8 mouse cellular contexts compared by ENCODE assay signal in the genomic region with DNA sequence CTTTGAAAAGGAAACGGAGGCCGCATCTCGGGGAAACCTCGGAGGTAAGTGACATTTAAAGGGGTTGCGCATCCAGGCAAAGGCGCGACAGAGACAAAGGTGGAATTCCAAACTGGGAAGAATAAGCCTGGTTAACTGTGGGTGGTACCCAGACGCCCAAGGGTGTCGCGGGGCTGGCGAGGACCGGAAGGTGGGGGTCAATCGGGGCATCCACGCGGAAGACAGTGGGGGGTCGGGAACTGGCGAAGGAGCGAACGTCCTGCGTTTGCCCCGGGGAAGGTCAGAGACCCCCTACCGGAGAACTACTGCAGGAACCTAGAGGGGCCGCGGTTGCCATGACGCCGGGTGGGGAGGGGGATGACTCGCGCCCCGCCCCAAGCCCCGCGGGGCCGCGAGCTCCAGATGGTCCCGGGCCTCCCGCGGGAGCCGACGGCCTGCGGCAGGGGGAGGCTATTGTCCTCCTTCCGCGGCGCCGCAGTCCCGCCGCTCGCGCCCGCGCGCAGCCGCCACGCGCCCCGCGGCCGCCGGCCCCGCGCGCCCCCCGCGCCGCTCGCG. TPM values are rescaled to one million over a fixed set of nuclear protein-coding genes. Genes with fewer than 3 reads are reported as not detected.
DNase-seq lines count a peak whose midpoint lies in the region; ATAC-seq and TF ChIP-seq lines count a peak whose summit lies in the region.

No protein-coding gene starts in this region.

- H3K4me2 ChIP-seq in lung, embryonic 14.5 days, result peak overlapping the region; percentile 100
- H3K4me2 ChIP-seq in hindbrain, embryonic 14.5 days (replicated peaks), result peak overlapping the region; percentile 61
- H3K4me2 ChIP-seq in midbrain, postnatal 0 days (ENCODE audit: low read depth, low read length, poor library complexity, severe bottlenecking), result peak overlapping the region; percentile 76

- peak overlapping the region; percentile 51 for H3K4me3 ChIP-seq in lung, embryonic 14.5 days (ENCODE audit: low read depth, low read length)
- H3K4me3 ChIP-seq in cortical plate, adult 2 months (ENCODE audit: insufficient read depth, low read length), result peak overlapping the region; percentile 86
- H3K4me3 ChIP-seq in hindbrain, embryonic 14.5 days (replicated peaks; ENCODE audit: low read length), result peak overlapping the region; percentile 84
- H3K4me3 ChIP-seq in midbrain, postnatal 0 days (ENCODE audit: low read depth, low read length), result peak overlapping the region; percentile 79

- DNase-seq in lung, embryonic 14.5 days, result peak; percentile 34
- no peak for DNase-seq in lung, adult 18-20 months
- peak; percentile 69 for DNase-seq in hindbrain, embryonic 14.5 days (ENCODE audit: low spot score)
- peak; percentile 71 for DNase-seq in midbrain, postnatal 0 days (ENCODE audit: low spot score)
- no peak for DNase-seq in gastrocnemius, postnatal 14 days
- no peak for DNase-seq in urinary bladder, postnatal 25 days (ENCODE audit: low spot score)

- no peaks in the 10 kb centered on the region for H3K4me1 ChIP-seq in lung, embryonic 14.5 days (ENCODE audit: insufficient read depth)
- H3K4me1 ChIP-seq in cortical plate, adult 2 months (ENCODE audit: control insufficient read depth, insufficient read depth, low read length), result peaks cover 15% of the 10 kb centered on the region
- peaks cover 33% of the 10 kb centered on the region for H3K4me1 ChIP-seq in hindbrain, embryonic 14.5 days (replicated peaks; ENCODE audit: control insufficient read depth, insufficient read depth, low read length)
- H3K4me1 ChIP-seq in midbrain, postnatal 0 days (ENCODE audit: insufficient read depth, low read length), result peaks cover 5% of the 10 kb centered on the region; the same call in 1 of the 2 replicates

- no peaks in the 10 kb centered on the region for H3K36me3 ChIP-seq in lung, embryonic 14.5 days (ENCODE audit: insufficient read depth)
- no peaks in the 10 kb centered on the region for H3K36me3 ChIP-seq in hindbrain, embryonic 14.5 days (replicated peaks; ENCODE audit: control insufficient read depth, insufficient read depth)
- no peaks in the 10 kb centered on the region for H3K36me3 ChIP-seq in midbrain, postnatal 0 days (ENCODE audit: insufficient read depth, low read length)

- TF ChIP-seq CTCF in lung, embryonic 14.5 days (IDR thresholded peaks at IDR 0.05; ENCODE audit: low read depth), result no peak
- no peak for TF ChIP-seq CTCF in cortical plate, adult 2 months (IDR thresholded peaks at IDR 0.05; ENCODE audit: extremely low read depth, insufficient read depth, low read length)
- peak; percentile 46 for TF ChIP-seq CTCF in midbrain, postnatal 0 days (IDR thresholded peaks at IDR 0.05)

- H3K9me3 ChIP-seq in lung, embryonic 14.5 days (ENCODE audit: low read depth, low read length), result no peaks in the 10 kb centered on the region
- H3K9me3 ChIP-seq in hindbrain, embryonic 14.5 days (ENCODE audit: control insufficient read depth, low read length), result no peaks in the 10 kb centered on the region
- no peaks in the 10 kb centered on the region for H3K9me3 ChIP-seq in midbrain, postnatal 0 days (ENCODE audit: low read length)

- H3K27me3 ChIP-seq in lung, embryonic 14.5 days (ENCODE audit: insufficient read depth, low read length), result peaks cover 46% of the 10 kb centered on the region
- no peaks in the 10 kb centered on the region for H3K27me3 ChIP-seq in hindbrain, embryonic 14.5 days (ENCODE audit: control insufficient read depth, insufficient read depth, low read length)
- H3K27me3 ChIP-seq in midbrain, postnatal 0 days (ENCODE audit: insufficient read depth, low read length), result no peaks in the 10 kb centered on the region

- H3K9ac ChIP-seq in lung, embryonic 14.5 days, result peak overlapping the region; percentile 52
- peak overlapping the region; percentile 95 for H3K9ac ChIP-seq in hindbrain, embryonic 14.5 days
- peak overlapping the region; percentile 94 for H3K9ac ChIP-seq in midbrain, postnatal 0 days (replicated peaks; ENCODE audit: low read length, poor library complexity, severe bottlenecking)

- TF ChIP-seq POLR2A in cortical plate, adult 2 months (IDR thresholded peaks at IDR 0.05; ENCODE audit: extremely low read depth, insufficient read depth, low read length), result no peak

- intact Hi-C loops in gastrocnemius, postnatal 14 days (cut with DNase I; ENCODE audit: low total_unique reads), result loop anchor here (10.0 kb wide), 1 partner anchor 57 kb away; no protein-coding TSS in a partner anchor

- ATAC-seq in lung, embryonic 14.5 days (ENCODE audit: insufficient read depth), result peak; percentile 58
- ATAC-seq in hindbrain, embryonic 14.5 days (ENCODE audit: low FRiP score), result peak; percentile 77
- ATAC-seq in midbrain, postnatal 0 days (ENCODE audit: low FRiP score), result peak; percentile 78
- ATAC-seq in erythroid progenitor cell, adult 5-6 weeks (replicated peaks; ENCODE audit: low FRiP score, poor library complexity, severe bottlenecking), result no peak

- under 1% methylated on average over 47 of the region's 65 CpGs for WGBS in lung, embryonic 14.5 days
- WGBS in hindbrain, embryonic 14.5 days, result under 1% methylated on average over 55 of the region's 65 CpGs
- WGBS in midbrain, postnatal 0 days, result under 1% methylated on average over 27 of the region's 65 CpGs

- H3K27ac ChIP-seq in lung, embryonic 14.5 days (ENCODE audit: low read depth), result no peak overlapping the region
- peak overlapping the region; percentile 95 for H3K27ac ChIP-seq in cortical plate, adult 2 months (ENCODE audit: insufficient read depth, low read length)
- H3K27ac ChIP-seq in hindbrain, embryonic 14.5 days, result peak overlapping the region; percentile 93
- peak overlapping the region; percentile 98 for H3K27ac ChIP-seq in midbrain, postnatal 0 days (ENCODE audit: low read depth, low read length)

RNA-seq across cellular contexts. Expression of a gene that starts 0.7 kb away (rescaled TPM):
- 1.3 and 1.4 TPM in 2 replicates for polyA plus RNA-seq in lung, embryonic 14.5 days (2014; fragmentation: Nextera tagmentation; extraction: Ambion mirVana)
- polyA plus RNA-seq in cortical plate, adult 2 months (2012; rRNA removed), result 198 and 220 TPM in 2 replicates
- polyA plus RNA-seq in hindbrain, embryonic 14.5 days (2014; fragmentation: Nextera tagmentation; extraction: Ambion mirVana), result 38.3 and 38.4 TPM in 2 replicates
- total RNA-seq in midbrain, postnatal 0 days (2014; rRNA removed), result 138 and 154 TPM in 2 replicates
- 18.9 and 19.7 TPM in 2 replicates for polyA plus RNA-seq in midbrain, postnatal 0 days (2015; fragmentation: Nextera tagmentation; extraction: Ambion mirVana)
- under 1 TPM; 0.23 to 0.40 TPM for total RNA-seq in gastrocnemius, postnatal 14 days (2021)
- not detected in 2 replicates for total RNA-seq in erythroid progenitor cell, adult 5-6 weeks (2015; ENCODE audit: low replicate concordance)
- total RNA-seq in erythroid progenitor cell, adult 5-6 weeks (2017; ENCODE audit: low replicate concordance), result not detected in 2 replicates

RNA-seq across cellular contexts. Expression of a gene that starts 13.2 kb away (rescaled TPM):
- polyA plus RNA-seq in lung, embryonic 14.5 days (2014; fragmentation: Nextera tagmentation; extraction: Ambion mirVana), result 2.3 and 2.9 TPM in 2 replicates
- polyA plus RNA-seq in cortical plate, adult 2 months (2012; rRNA removed), result 3.3 and 3.7 TPM in 2 replicates
- 5.4 and 6.3 TPM in 2 replicates for polyA plus RNA-seq in hindbrain, embryonic 14.5 days (2014; fragmentation: Nextera tagmentation; extraction: Ambion mirVana)
- total RNA-seq in midbrain, postnatal 0 days (2014; rRNA removed), result 0.99 and 3.0 TPM in 2 replicates
- polyA plus RNA-seq in midbrain, postnatal 0 days (2015; fragmentation: Nextera tagmentation; extraction: Ambion mirVana), result 5.9 and 6.4 TPM in 2 replicates
- total RNA-seq in gastrocnemius, postnatal 14 days (2021), result under 1 TPM; 0.12 to 0.71 TPM
- total RNA-seq in erythroid progenitor cell, adult 5-6 weeks (2015; ENCODE audit: low replicate concordance), result not detected in 2 replicates
- not detected in 2 replicates for total RNA-seq in erythroid progenitor cell, adult 5-6 weeks (2017; ENCODE audit: low replicate concordance)

RNA-seq across cellular contexts. Expression of a gene that starts 44.6 kb away (rescaled TPM):
- polyA plus RNA-seq in lung, embryonic 14.5 days (2014; fragmentation: Nextera tagmentation; extraction: Ambion mirVana), result 54.4 and 65.1 TPM in 2 replicates
- polyA plus RNA-seq in cortical plate, adult 2 months (2012; rRNA removed), result 16.0 and 17.8 TPM in 2 replicates
- 132 and 136 TPM in 2 replicates for polyA plus RNA-seq in hindbrain, embryonic 14.5 days (2014; fragmentation: Nextera tagmentation; extraction: Ambion mirVana)
- total RNA-seq in midbrain, postnatal 0 days (2014; rRNA removed), result 63.2 and 89.1 TPM in 2 replicates
- polyA plus RNA-seq in midbrain, postnatal 0 days (2015; fragmentation: Nextera tagmentation; extraction: Ambion mirVana), result 88.6 and 89.7 TPM in 2 replicates
- 1 to 10 TPM; 2.5 to 3.4 TPM for total RNA-seq in gastrocnemius, postnatal 14 days (2021)
- 4.3 and 5.0 TPM in 2 replicates for total RNA-seq in erythroid progenitor cell, adult 5-6 weeks (2015; ENCODE audit: low replicate concordance)
- 12.6 and 13.6 TPM in 2 replicates for total RNA-seq in erythroid progenitor cell, adult 5-6 weeks (2017; ENCODE audit: low replicate concordance)

Comparison
In these comparisons a context has a peak if more than half of its experiments do, and no peak if none do; other contexts are left out.
1. DNase-seq: peak in lung, embryonic 14.5 days (single experiment), hindbrain, embryonic 14.5 days (single experiment) and midbrain, postnatal 0 days (single experiment); none in lung, adult 18-20 months (0 of 2), gastrocnemius, postnatal 14 days (single experiment) and urinary bladder, postnatal 25 days (single experiment).
2. Peak in every context shown above with its lines, with median percentiles within 50 percentile points of each other: H3K4me2 ChIP-seq, H3K4me3 ChIP-seq and H3K9ac ChIP-seq.